19 mouse cellular contexts compared by ENCODE assay signal in the genomic region with DNA sequence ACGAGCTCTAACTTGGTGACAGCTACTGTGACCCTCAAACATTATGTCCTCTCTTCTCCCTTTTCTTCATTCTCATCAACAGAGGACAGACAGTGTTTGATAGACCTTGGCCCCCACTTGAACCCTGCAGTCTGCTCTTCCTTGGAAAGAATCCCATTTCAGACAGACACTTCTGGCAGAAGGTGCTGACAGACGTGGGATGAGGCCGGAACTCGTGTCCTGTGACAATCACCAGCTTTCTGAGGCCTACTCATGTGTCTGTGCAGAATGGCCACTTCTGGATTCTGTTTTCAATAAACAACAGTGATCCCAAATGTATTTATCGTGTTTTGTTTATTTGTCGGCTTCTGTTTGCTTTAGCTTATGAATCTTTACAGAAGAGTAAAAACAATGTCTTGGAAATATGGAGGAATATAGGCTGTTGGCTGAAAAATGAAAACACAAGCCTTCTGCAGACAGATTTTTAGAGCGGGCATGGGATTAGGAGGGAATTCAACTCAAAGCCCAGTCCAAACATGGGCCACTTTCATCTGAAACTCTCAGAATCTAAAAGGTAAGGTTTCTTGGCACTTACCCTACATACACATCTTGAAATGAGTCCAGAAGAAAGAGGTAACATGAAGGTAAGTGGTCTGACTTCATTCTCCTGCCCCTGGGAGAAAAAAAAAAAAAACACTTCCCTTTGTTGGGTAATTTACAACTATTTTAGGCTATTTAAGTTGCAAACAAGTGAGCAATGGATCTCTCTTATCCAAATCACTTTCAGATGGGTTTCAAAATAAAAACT.
"Had no signal": no experiment of that assay in that cellular context is flagged by ENCODE, and none has a peak within 500 bp of the region (broad histone marks: within the 10 kb centered on the region; RNA-seq: fewer than 3 reads in every experiment).

No protein-coding gene starts in this region.

- H3K4me3 ChIP-seq: layer of hippocampus, adult 2 months; liver, embryonic 13.5 days; midbrain, embryonic 12.5 days; midbrain, embryonic 15.5 days; neural tube, embryonic 12.5 days; neural tube, embryonic 15.5 days; stomach, embryonic 15.5 days had no signal

- DNase-seq: kidney, adult 2 months; kidney, postnatal 25 days; layer of hippocampus, adult 9-11 months; liver, embryonic 13.5 days; right cerebral cortex, adult 18-20 months; right cerebral cortex, postnatal 14 days; spleen, adult 18-20 months; thymus, adult 2 months; thymus, postnatal 14 days; thymus, postnatal 4 days had no signal

- H3K27ac ChIP-seq: kidney, postnatal 0 days; layer of hippocampus, adult 2 months; liver, embryonic 13.5 days; macrophage; midbrain, embryonic 12.5 days; midbrain, embryonic 15.5 days; neural tube, embryonic 12.5 days; neural tube, embryonic 15.5 days; stomach, embryonic 15.5 days had no signal

- H3K4me2 ChIP-seq: liver, embryonic 13.5 days; midbrain, embryonic 12.5 days; midbrain, embryonic 15.5 days; neural tube, embryonic 12.5 days; neural tube, embryonic 15.5 days; stomach, embryonic 15.5 days had no signal

- H3K36me3 ChIP-seq: liver, embryonic 13.5 days; midbrain, embryonic 12.5 days; midbrain, embryonic 15.5 days; neural tube, embryonic 12.5 days; neural tube, embryonic 15.5 days; stomach, embryonic 15.5 days had no signal

- H3K9me3 ChIP-seq: liver, embryonic 13.5 days; midbrain, embryonic 12.5 days; midbrain, embryonic 15.5 days; neural tube, embryonic 12.5 days; neural tube, embryonic 15.5 days; stomach, embryonic 15.5 days had no signal

- ATAC-seq: intestine, embryonic 16.5 days; midbrain, embryonic 15.5 days had no signal

- H3K27me3 ChIP-seq: liver, embryonic 13.5 days; midbrain, embryonic 12.5 days; midbrain, embryonic 15.5 days; neural tube, embryonic 12.5 days; neural tube, embryonic 15.5 days; stomach, embryonic 15.5 days had no signal

- H3K9ac ChIP-seq: liver, embryonic 13.5 days; midbrain, embryonic 12.5 days; midbrain, embryonic 15.5 days; neural tube, embryonic 12.5 days; neural tube, embryonic 15.5 days; stomach, embryonic 15.5 days had no signal

- H3K4me1 ChIP-seq: liver, embryonic 13.5 days; midbrain, embryonic 15.5 days; neural tube, embryonic 12.5 days; neural tube, embryonic 15.5 days; stomach, embryonic 15.5 days had no signal
